Mouse (Mus musculus) R1 (cell line): ENCODE data around the gene Gorab.

Experiments used
- DNase-seq: peaks from one replicate; pipeline ENCODE4 v3.0.0-alpha.2; 2018; ENCODE audit warnings: low read depth, low spot score

Gorab gene

DNA sequence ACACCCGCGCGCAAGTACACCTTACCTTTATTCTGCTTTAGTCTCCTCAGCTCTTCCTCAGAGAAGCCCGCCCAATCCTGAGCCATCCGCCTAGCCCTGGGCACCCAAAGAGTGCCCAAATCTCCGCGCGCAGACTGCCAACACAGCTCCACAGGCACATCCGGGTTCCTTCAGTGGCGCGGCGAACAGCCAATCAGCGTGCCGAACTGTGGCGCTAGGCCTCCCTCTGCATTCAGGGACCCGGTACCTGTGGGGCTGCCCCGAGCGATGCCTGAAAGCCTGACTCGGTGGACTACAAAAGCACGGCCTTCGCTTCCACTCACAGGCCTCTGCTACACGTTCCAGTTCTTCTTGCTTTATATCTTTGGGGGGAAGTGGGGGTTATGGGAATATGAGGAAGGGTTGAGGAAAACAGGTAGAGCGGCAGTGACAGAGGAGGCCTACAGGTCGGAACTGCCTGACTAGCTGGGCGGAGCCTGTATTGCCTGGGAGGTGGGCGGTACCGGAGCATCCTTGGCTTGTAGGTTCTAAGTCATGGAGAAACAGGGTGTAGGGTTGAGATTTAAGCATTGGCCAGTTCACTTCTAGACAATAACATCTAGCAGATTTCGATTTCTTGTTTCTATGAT is at the start of gene Gorab:
Gorab (minus strand) TSS at position 172 of the 629 bp plus-strand sequence.
- peak; percentile 95 for DNase-seq

DNA sequence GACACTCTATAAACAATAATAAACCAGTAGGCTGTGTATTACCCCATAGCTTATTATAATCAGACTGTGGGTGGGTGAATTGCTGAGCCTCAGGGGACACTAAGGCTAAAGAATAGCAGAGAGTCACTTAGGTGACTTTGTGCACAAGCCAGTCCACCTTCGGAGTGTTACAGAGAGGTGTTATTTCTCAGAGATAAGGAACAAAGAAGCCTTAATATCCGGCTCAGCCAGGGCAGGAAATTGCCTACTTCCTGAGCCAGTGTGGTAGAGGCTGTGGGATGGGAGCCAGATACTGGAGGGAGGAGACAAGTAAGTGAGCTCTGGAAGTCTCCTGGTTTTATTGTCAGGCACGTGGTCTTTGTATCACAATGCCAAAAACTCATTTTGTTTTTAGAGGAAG is 40.4 kb upstream of the Gorab start:
- peak; percentile 65 for DNase-seq

GRCm38 (mm10) chr1:163439002-163439401 is 35.5 kb upstream of the Gorab start:
- DNase-seq: no peak

DNA sequence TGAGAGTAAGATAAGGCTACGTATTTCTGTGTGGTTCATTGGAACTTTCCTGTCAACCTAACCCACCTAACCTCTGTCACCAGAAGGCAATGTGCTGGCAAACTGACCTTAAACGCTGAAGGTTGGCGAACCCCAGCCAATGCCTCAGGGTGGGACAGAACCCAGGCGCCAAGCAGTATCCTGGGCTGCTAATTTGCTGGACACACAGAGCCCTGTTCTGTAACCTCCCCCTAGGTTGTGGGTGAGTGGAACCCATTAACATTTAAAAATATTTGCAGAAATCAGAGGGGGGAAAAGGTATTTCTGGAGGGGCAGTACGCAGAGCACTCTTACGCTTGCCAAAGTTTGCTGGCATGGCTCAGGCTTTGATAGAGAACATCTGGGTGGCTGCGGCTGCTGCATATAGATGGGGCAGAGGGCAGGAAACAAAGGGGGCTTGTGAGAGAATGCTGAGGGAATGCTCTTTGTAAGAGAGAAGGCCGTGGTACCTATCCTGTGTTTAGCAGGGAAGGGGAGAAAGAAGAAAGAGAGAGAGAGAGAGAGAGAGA is 20.1 kb upstream of the Gorab start:
- DNase-seq: no peak

DNA sequence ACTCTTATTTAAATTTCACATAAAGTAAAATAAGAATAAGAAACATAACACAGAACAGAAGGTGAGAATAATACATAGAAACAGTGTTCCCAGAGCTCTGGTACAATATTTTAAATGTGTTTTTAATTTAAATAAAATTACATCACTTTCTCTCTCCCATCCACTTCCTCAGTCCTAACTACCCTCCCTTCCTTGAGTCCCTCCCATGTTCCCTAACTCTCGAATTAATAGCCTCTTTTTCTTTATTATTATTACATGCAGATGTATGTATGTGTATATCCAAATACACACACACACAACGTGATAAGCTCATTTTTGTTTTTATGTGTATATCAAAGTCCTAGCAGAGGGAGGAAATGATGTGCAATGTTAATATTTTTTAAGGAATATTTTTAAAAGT is 13.7 kb upstream of the Gorab start:
- no peak for DNase-seq

DNA sequence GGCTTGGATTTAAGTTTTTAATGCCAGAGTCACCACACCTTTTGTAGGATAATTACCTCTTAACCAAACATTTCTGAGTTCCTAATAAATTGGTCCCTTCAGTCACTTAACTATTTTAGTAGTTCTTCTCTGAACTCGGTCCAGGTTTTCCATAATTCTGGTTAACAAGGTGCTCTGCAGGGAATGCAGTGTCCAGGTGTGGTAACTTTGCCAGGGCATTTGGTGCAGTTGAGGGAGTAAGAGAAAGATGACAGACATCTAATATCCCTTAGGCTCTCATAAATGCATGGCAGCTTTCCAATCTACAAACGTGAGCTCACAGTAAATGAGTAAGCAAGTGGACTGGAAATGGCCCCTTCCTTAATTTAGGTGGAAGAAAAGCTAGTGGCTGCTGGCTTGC is 10.7 kb upstream of the Gorab start:
- no peak for DNase-seq

DNA sequence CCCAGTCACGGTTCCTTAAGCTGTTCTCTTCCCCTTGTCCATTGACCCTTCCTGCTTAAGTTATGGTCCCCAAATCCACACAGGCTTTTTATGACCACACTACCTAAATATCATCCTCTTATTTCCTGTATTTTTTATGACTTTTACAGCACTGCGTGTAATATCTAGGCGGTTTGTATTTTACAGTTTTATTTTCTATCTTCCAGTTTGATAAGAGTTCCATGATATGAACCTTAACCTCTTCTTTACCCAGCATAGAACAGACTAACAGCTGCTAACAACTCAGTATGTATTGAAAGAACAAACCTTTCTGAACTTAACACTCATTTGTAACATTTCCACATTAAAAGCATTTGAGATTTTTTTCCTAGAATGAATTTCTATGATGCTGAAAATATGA is 2.7 kb upstream of the Gorab start:
- no peak for DNase-seq

- DNase-seq: no peak
These were observed 12.1 kb downstream of the Gorab start for GRCm38 (mm10) chr1:163391321-163391720.

DNA sequence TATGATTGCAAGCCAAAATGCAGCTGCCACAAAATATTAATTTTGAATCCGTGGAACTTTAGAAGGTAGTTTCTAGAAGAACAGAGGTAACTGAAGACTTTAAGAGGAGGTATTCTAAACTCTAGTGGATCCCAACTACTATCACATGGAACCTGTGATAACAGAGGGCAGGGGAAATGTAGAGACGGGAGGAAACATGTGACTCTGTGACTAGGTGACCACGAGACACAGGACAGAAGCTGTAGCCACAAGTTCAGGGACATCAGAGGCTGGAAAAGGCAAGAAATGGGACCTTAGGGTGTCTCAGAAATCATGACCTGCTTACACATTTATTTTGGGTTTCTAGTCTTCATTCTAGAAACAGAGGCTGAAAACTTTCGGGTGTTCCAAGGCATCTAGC is 13.4 kb downstream of the Gorab start:
- no peak for DNase-seq

DNA sequence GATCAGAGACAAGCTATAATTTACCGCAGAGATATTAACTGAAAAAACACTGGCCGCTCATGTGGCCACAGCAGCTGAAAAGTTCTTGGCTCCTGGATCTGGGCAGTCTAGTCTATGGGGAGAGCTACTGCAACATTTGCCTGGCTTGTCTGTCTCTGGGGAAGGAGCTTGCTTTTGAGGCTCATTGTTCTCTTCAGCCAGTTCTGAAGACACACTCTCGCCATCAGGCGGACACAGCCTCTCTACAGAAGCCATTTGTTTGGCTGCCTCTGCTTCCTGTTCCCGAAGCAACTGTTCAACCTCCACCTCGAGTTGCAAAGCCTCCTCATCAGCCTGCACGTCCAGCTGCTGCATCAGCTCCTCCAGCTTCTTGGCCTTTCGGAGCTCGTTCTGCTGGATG is 17.3 kb downstream of the Gorab start:
- no peak for DNase-seq

GRCm38 (mm10) chr1:163383442-163384027 is 19.9 kb downstream of the Gorab start:
- DNase-seq: no peak

- DNase-seq: no peak
These were observed 21.3 kb downstream of the Gorab start for GRCm38 (mm10) chr1:163382048-163382719.

GRCm38 (mm10) chr1:163380591-163380990 is 22.9 kb downstream of the Gorab start:
- DNase-seq: no peak

DNA sequence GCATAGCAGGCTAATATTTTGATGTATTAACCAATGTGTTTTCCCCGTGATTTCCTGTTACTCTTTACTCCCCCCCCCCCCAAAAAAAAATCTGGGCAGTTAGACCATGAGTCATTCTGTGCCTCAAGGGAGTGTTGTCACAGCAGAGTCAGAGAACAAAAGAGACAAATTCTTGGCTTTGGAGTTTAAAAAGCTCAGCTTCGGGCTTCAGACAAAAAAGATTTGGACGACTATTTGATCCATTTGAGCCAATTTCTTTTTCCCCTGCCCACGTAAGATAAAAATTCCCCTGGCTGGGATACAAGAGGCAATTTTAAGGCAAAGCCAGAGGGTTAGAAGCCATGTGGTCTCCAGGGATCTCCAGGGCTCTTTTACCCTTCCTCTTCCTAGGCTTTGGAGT is 23.4 kb downstream of the Gorab start:
- no peak for DNase-seq

DNA sequence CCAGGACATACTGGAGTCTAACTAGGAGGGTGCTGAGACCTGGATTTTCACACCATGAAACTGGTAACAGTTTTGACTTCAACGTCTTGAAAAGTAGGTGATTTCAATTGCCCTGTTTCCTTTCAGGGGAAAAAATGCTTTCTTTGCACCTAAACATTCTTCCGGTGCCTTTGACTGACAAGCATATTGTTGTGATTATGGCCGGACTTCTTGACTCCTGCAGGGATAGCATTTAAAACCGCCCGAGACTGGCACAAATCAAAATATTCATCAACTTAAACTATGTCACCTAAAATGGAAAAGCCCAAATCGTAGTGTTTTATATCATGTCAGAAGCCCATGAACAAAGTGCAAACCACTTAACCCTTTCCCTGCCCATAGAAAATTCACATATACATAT is 25.5 kb downstream of the Gorab start:
- DNase-seq: no peak

- DNase-seq: no peak
These were observed 26.5 kb downstream of the Gorab start for GRCm38 (mm10) chr1:163376818-163377581.

DNA sequence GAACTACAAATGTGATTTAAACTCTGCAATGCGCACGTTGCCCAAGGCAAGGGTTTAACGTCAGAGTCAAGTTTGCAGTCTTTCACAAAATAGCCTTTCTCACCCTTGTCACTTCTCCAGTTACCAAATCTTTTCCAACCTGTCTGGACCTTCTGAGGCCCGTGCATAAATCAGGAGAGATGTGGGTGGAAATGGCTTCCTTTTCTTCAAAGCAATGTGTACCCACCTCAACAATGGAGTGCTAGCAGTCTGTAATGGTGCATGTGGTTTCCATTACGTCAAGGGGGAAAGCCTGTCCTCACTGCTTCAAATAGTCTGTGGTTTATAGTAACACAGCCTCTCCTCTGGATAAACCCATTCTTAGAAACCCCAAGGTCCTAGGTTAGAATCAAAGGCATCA is 29.0 kb downstream of the Gorab start:
- no peak for DNase-seq

DNA sequence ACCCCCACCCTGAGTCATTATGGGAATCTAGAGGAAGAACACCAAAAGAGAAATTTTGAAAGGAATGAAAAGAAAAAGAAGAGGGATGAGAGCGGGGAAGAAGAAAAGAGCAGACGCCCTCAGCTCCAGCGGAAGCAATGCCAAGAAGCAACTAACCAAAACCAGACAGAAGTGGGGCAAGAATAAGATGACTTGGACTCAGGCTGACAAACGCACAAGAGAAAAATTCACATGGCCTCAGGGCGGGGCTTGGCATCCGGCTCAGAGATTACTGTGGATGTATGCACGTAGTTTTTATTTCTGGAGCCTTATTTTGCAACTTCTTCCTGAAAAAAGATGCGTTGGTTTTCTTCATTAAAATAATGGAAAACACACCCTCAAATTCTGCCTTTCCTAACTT is 41.3 kb downstream of the Gorab start:
- no peak for DNase-seq

GRCm38 (mm10) chr1:163361376-163361775 is 42.1 kb downstream of the Gorab start:
- DNase-seq: no peak

DNA sequence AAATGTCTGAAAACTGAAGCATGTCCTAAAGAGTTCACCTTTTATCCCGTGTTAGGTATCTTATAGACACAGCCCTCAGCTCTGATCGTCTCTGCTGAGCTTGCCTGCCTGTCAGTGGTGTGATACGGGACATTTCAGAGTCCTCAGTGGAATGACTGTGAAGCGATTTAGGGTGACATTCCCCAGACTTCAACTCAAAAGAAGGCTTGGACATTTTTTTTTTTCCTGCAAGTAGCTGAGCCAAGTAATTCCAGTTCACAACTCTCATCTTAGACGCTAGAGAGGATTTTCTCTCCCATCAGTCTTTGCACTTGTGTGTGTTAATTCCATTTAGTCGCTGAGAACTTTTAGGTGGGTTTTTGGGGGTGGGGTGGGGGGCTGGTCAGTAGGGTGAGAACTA is 42.7 kb downstream of the Gorab start:
- no peak for DNase-seq

GRCm38 (mm10) chr1:163359521-163359920 is 43.9 kb downstream of the Gorab start:
- no peak for DNase-seq

DNA sequence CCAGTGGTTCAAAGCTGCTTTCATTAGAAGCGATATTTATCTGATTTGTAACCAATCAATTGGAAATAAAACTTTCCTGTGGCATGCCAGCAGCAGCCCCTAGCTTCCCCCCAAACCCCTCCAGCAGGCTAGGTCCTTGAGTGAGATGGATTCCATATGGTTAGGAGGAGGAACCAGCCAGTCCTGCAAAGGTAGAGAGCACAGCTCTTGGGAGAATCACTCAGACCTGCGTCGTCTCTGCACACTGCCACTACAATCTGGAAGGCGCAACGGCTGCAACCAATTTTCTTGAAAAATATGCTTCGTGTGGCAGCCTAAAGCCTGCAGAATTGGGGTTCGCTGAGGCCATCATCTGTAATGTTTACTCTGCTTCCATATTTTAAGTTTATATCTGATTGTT is 45.3 kb downstream of the Gorab start:
- no peak for DNase-seq
